Mouse (Mus musculus) adrenal gland, adult (tissue): ENCODE results near the gene Mepce.
A peak's percentile ranks its signal among the peaks of the same experiment; 100 is the strongest.

ENCODE experiments used
- DNase-seq, 2 experiments: peaks; one replicate each; pipeline ENCODE4 v3.0.0; 2022 to 2023; ENCODE audit warnings: low spot score in 1 of 2; ENCODE audit not compliant: inconsistent age in 2 of 2

Gene Mepce

GRCm38 (mm10) chr5:137742836-137743235, 44.6 kb downstream of the Mepce start:
- DNase-seq, result peak in 1 of 2 experiments; percentile 27

- DNase-seq, result peak in 1 of 2 experiments; percentile 37
These were observed 45.4 kb downstream of the Mepce start for GRCm38 (mm10) chr5:137742048-137742447.

- DNase-seq, result peak; percentile 86 to 94
These were observed 46.2 kb downstream of the Mepce start, which contains the start of gene Nyap1 for GRCm38 (mm10) chr5:137741023-137741931. Gene Nyap1 (minus strand): TSS chr5:137741607.

GRCm38 (mm10) chr5:137740506-137740905, 46.9 kb downstream of the Mepce start:
- DNase-seq, result peak; percentile 23 to 41

GRCm38 (mm10) chr5:137739471-137739870, 48.0 kb downstream of the Mepce start:
- DNase-seq, result peak; percentile 5 to 33

GRCm38 (mm10) chr5:137738516-137738915, 48.9 kb downstream of the Mepce start:
- DNase-seq, result peak; percentile 16 to 50

GRCm38 (mm10) chr5:137737400-137737940, 50.0 kb downstream of the Mepce start:
- no peak for DNase-seq

GRCm38 (mm10) chr5:137734289-137735061, 53.0 kb downstream of the Mepce start:
- DNase-seq, result peak in 1 of 2 experiments; percentile 36

GRCm38 (mm10) chr5:137733638-137734288, 53.7 kb downstream of the Mepce start:
- no peak for DNase-seq
